Mouse (Mus musculus) MEL (cell line): Measurements from ENCODE around the gene Rp9. TPM values are rescaled to one million over a fixed set of nuclear protein-coding genes. Genes with fewer than 3 reads are reported as not detected.

Experiments
- DNase-seq: peaks from one replicate; pipeline ENCODE4 v3.0.0; 2011; ENCODE audit warnings: low read depth, low spot score
- H3K27ac ChIP-seq: 2 replicates; pipeline ENCODE4 v1.5.1; 2012; ENCODE audit warnings: low read depth, mild to moderate bottlenecking, control low read depth, low read length, moderate library complexity; ENCODE audit not compliant: control insufficient read depth
- H3K27me3 ChIP-seq, 2 experiments: fragments of 150-350 bp in 1 of 2; sonication (generic) in 1 of 2; 2 replicates each; pipeline ENCODE4 v1.6.1; 2012; ENCODE audit warnings: low read length in 2 of 2, mild to moderate bottlenecking in 2 of 2, improper control_type of control experiment in 1 of 2, moderate library complexity in 1 of 2; ENCODE audit not compliant: insufficient read depth in 2 of 2, control insufficient read depth in 1 of 2
- H3K36me3 ChIP-seq, 2 experiments: 2 replicates each; pipeline ENCODE4 v1.6.1; 2012 to 2014; ENCODE audit warnings: low read length in 2 of 2, improper control_type of control experiment in 1 of 2, inconsistent platforms in 1 of 2, mild to moderate bottlenecking in 1 of 2; ENCODE audit not compliant: insufficient read depth in 2 of 2, control insufficient read depth in 1 of 2
- H3K4me1 ChIP-seq, 2 experiments: fragments of 150-350 bp in 1 of 2; sonication (generic) in 1 of 2; 2 replicates each; pipeline ENCODE4 v1.6.1; 2012; ENCODE audit warnings: low read length in 2 of 2, improper control_type of control experiment in 1 of 2, mild to moderate bottlenecking in 1 of 2; ENCODE audit not compliant: insufficient read depth in 2 of 2, control insufficient read depth in 1 of 2
- H3K4me3 ChIP-seq, 2 experiments: fragments of 150-350 bp in 1 of 2; sonication (generic) in 1 of 2; 2 replicates each; pipeline ENCODE4 v1.5.1; 2012; ENCODE audit warnings: low read depth in 2 of 2, low read length in 2 of 2, mild to moderate bottlenecking in 2 of 2, moderate library complexity in 2 of 2, control low read depth in 1 of 2, improper control_type of control experiment in 1 of 2; ENCODE audit not compliant: control insufficient read depth in 1 of 2, insufficient read depth in 1 of 2
- H3K79me2 ChIP-seq: 2 replicates; pipeline ENCODE4 v1.6.1; 2012; ENCODE audit warnings: mild to moderate bottlenecking, low read length, moderate library complexity; ENCODE audit not compliant: control insufficient read depth, poor library complexity, insufficient read depth
- H3K9ac ChIP-seq: 2 replicates; pipeline ENCODE4 v1.6.1; 2012; ENCODE audit warnings: low read depth, mild to moderate bottlenecking, control low read depth, low read length, moderate library complexity; ENCODE audit not compliant: control insufficient read depth, poor library complexity, severe bottlenecking
- H3K9me3 ChIP-seq: fragments of 150-350 bp; sonication (generic); replicated peaks from 2 replicates; pipeline ENCODE4 v1.6.1; 2012; ENCODE audit warnings: mild to moderate bottlenecking, low read length, improper control_type of control experiment, moderate library complexity; ENCODE audit not compliant: insufficient read depth
- BHLHE40 ChIP-seq: IDR thresholded peaks from 2 replicates; pipeline ENCODE4 v1.6.1; 2012; ENCODE audit warnings: low read depth, mild to moderate bottlenecking, inconsistent platforms, low read length, improper control_type of control experiment, borderline replicate concordance
- CHD1 ChIP-seq: IDR thresholded peaks from 2 replicates; pipeline ENCODE4 v1.6.1; 2012; ENCODE audit warnings: low read depth, mild to moderate bottlenecking, inconsistent platforms, low read length, improper control_type of control experiment
- CTCF ChIP-seq, 3 experiments: IDR thresholded peaks in 2 of 3; conservative IDR thresholded peaks in 1 of 3; 2 replicates each; pipeline ENCODE4 v1.5.1; 2011 to 2012; ENCODE audit warnings: low read length in 3 of 3, low read depth in 2 of 3, mild to moderate bottlenecking in 2 of 3, improper control_type of control experiment in 1 of 3, inconsistent platforms in 1 of 3, mixed read lengths in 1 of 3, moderate library complexity in 1 of 3; ENCODE audit not compliant: control insufficient read depth in 1 of 3, insufficient read depth in 1 of 3, poor library complexity in 1 of 3, severe bottlenecking in 1 of 3
- ELF1 ChIP-seq: IDR thresholded peaks from 2 replicates; pipeline ENCODE4 v1.6.1; 2014; ENCODE audit warnings: low read depth, mild to moderate bottlenecking, inconsistent platforms, low read length, improper control_type of control experiment, moderate library complexity
- HCFC1 ChIP-seq: IDR thresholded peaks from 2 replicates; pipeline ENCODE4 v1.6.1; 2012; ENCODE audit warnings: low read depth, mild to moderate bottlenecking, inconsistent platforms, low read length, improper control_type of control experiment, moderate library complexity
- JUND ChIP-seq: IDR thresholded peaks from 2 replicates; pipeline ENCODE4 v1.6.1; 2011; ENCODE audit warnings: low read depth, mild to moderate bottlenecking, improper control_type of control experiment, low read length
- MAZ ChIP-seq: IDR thresholded peaks from 2 replicates; pipeline ENCODE4 v1.6.1; 2012; ENCODE audit warnings: low read depth, mild to moderate bottlenecking, inconsistent platforms, low read length, improper control_type of control experiment
- MXI1 ChIP-seq: IDR thresholded peaks from 2 replicates; pipeline ENCODE4 v1.6.1; 2011; ENCODE audit warnings: mild to moderate bottlenecking, low read depth, low read length, improper control_type of control experiment
- MYB ChIP-seq: IDR thresholded peaks from 2 replicates; pipeline ENCODE4 v1.6.1; 2011; ENCODE audit warnings: mild to moderate bottlenecking, low read depth, low read length, improper control_type of control experiment
- NRF1 ChIP-seq: IDR thresholded peaks from 2 replicates; pipeline ENCODE4 v1.6.1; 2014; ENCODE audit warnings: low read depth, mild to moderate bottlenecking, inconsistent platforms, low read length, improper control_type of control experiment, moderate library complexity; ENCODE audit not compliant: poor library complexity, insufficient read depth, severe bottlenecking
- POLR2A ChIP-seq, 2 experiments: IDR thresholded peaks; 2 replicates each; pipeline ENCODE4 v1.6.1; 2011 to 2012; ENCODE audit warnings: low read length in 2 of 2, mild to moderate bottlenecking in 2 of 2, control low read depth in 1 of 2, improper control_type of control experiment in 1 of 2, low read depth in 1 of 2, moderate library complexity in 1 of 2; ENCODE audit not compliant: control insufficient read depth in 1 of 2, insufficient read depth in 1 of 2, poor library complexity in 1 of 2
- POLR2AphosphoS2 ChIP-seq: IDR thresholded peaks from 2 replicates; pipeline ENCODE4 v1.6.1; 2011; ENCODE audit warnings: low read length, improper control_type of control experiment
- RAD21 ChIP-seq: IDR thresholded peaks from 2 replicates; pipeline ENCODE4 v1.6.1; 2011; ENCODE audit warnings: mild to moderate bottlenecking, low read depth, low read length, improper control_type of control experiment
- RCOR1 ChIP-seq: IDR thresholded peaks from 2 replicates; pipeline ENCODE4 v1.6.1; 2012; ENCODE audit warnings: low read depth, mild to moderate bottlenecking, inconsistent platforms, low read length, improper control_type of control experiment
- SIN3A ChIP-seq: IDR thresholded peaks from 2 replicates; pipeline ENCODE4 v1.6.1; 2012; ENCODE audit warnings: low read length, improper control_type of control experiment, inconsistent platforms
- SMC3 ChIP-seq: IDR thresholded peaks from 2 replicates; pipeline ENCODE4 v1.6.1; 2011; ENCODE audit warnings: low read depth, low read length, improper control_type of control experiment
- UBTF ChIP-seq: IDR thresholded peaks from 2 replicates; pipeline ENCODE4 v1.6.1; 2012; ENCODE audit warnings: low read depth, mild to moderate bottlenecking, inconsistent platforms, low read length, improper control_type of control experiment, moderate library complexity, borderline replicate concordance; ENCODE audit not compliant: insufficient read depth
- USF2 ChIP-seq, 2 experiments: IDR thresholded peaks; 2 replicates each; pipeline ENCODE4 v1.6.1; 2011 to 2012; ENCODE audit warnings: improper control_type of control experiment in 2 of 2, low read length in 2 of 2, borderline replicate concordance in 1 of 2, inconsistent platforms in 1 of 2, low read depth in 1 of 2, mild to moderate bottlenecking in 1 of 2; ENCODE audit not compliant: insufficient read depth in 1 of 2
- ZNF384 ChIP-seq: IDR thresholded peaks from 2 replicates; pipeline ENCODE4 v1.6.1; 2012; ENCODE audit warnings: low read depth, mild to moderate bottlenecking, inconsistent platforms, low read length, improper control_type of control experiment
- polyA plus RNA-seq, 2 experiments: library from polyadenylated mRNA; stranded (reverse) in 1 of 2; unstranded in 1 of 2; fragments of >175 nt in 1 of 2; fragments of >200 nt in 1 of 2; gene quantifications; 2 replicates each; pipeline versions ENCODE4 v1.2.1 to v1.2.4; 2012; ENCODE audit warnings: low replicate concordance in 2 of 2, low read depth in 1 of 2; ENCODE audit not compliant: insufficient read length in 2 of 2, insufficient read depth in 1 of 2, missing spikeins in 1 of 2
- total RNA-seq: library from RNA; depleted of rRNA; stranded (reverse); fragments of 300-350 nt; gene quantifications from 2 replicates; pipeline ENCODE4 v1.2.3, GENCODE M21; 2012

Gene Rp9
- total and polyA plus RNA-seq, 3 experiments: 225 to 417 (median 405) TPM

DNA sequence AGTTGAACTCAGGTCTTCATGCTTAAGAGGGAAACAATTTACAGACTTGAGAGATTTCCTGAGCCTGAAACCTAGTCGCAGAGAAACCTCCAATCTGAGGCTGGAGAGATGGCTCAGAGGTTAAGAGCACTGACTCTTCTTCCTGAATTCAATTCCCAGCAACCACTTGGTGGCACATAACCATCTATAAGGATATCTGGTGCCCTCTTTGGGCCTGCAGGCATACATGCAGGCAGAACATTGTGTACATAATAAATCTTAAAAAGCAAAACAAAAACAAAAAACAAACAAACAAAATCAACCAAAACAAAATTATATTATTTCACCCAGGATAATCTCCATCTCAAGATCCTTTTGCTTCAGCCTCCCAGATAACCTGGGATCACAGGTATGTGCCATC lies 30.7 kb downstream of the Rp9 start:
- H3K27ac ChIP-seq: no peak overlapping the region
- 0 out of 4 replicates have a peak, but pooled peaks cover 0 to 3% of the 10 kb centered on the region in 2 experiments for H3K4me1 ChIP-seq
- H3K9ac ChIP-seq: no peak overlapping the region
- H3K4me3 ChIP-seq: no peak overlapping the region
- TF ChIP-seq MYB: no peak
- TF ChIP-seq RAD21: peak; percentile 65
- no peak for TF ChIP-seq RCOR1
- peak; percentile 40 for TF ChIP-seq SMC3
- peak in 2 of 3 experiments; percentile 22 to 68; a peak in 2 of 6 replicates for TF ChIP-seq CTCF (IDR thresholded peaks at IDR 0.05 in 2 of 3, conservative IDR thresholded peaks at IDR 0.05 in 1 of 3; ENCODE audit: control insufficient read depth in 1 of 3, insufficient read depth in 1 of 3, low read depth in 2 of 3, low read length in 3 of 3, poor library complexity in 1 of 3, severe bottlenecking in 1 of 3)
- peak; percentile 50 for DNase-seq
- no peaks in the 10 kb centered on the region for H3K79me2 ChIP-seq
- H3K36me3 ChIP-seq: no peaks in the 10 kb centered on the region
- no peaks in the 10 kb centered on the region for H3K9me3 ChIP-seq
- no peaks in the 10 kb centered on the region for H3K27me3 ChIP-seq

DNA sequence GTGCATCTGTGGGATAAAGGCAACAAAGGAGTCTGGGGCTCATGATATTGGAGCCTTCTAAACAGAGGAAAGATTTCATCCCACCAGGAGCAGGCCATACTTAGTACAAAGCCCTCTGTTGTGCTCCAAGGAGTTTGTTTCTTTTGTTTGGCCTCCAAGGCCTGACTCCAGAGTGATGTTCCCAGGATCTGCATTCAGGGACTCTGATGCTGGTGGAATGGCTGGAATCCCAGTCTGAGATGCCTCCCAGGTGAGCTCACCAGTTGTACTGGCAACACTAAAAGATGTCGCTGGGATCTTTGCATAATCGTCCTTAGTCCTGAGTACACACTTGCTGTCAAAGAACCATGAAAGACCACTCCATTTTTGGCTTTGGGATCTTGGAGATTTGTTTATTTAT lies 35.4 kb downstream of the Rp9 start:
- TF ChIP-seq ELF1: no peak
- no peak for TF ChIP-seq BHLHE40
- TF ChIP-seq NRF1: no peak
- TF ChIP-seq USF2 (IDR thresholded peaks at IDR 0.05; ENCODE audit: borderline replicate concordance in 1 of 2, insufficient read depth in 1 of 2, low read depth in 1 of 2, low read length in 2 of 2): no peak
- no peak for TF ChIP-seq MXI1
- TF ChIP-seq SMC3: no peak
- TF ChIP-seq MAZ: no peak
- TF ChIP-seq CHD1: no peak
- TF ChIP-seq JUND: no peak
- TF ChIP-seq ZNF384: no peak
- TF ChIP-seq POLR2AphosphoS2: no peak
- no peak for TF ChIP-seq POLR2A (IDR thresholded peaks at IDR 0.05; ENCODE audit: control insufficient read depth in 1 of 2, insufficient read depth in 1 of 2, low read depth in 1 of 2, low read length in 2 of 2, poor library complexity in 1 of 2)
- no peak for TF ChIP-seq UBTF
- no peak for TF ChIP-seq HCFC1
- no peak for TF ChIP-seq SIN3A
- no peak for TF ChIP-seq RCOR1
- Histone ChIP-seq H3K9ac (no peak overlapping the region), H3K79me2 (no peaks in the 10 kb centered on the region), H3K27ac (no peak overlapping the region), H3K36me3 (peaks cover 0 to 17% of the 10 kb centered on the region in 2 experiments; a peak in 2 of 4 replicates), H3K27me3 (no peaks in the 10 kb centered on the region), H3K4me3 (no peak overlapping the region), H3K9me3 (no peaks in the 10 kb centered on the region), H3K4me1 (peaks cover 12% of the 10 kb centered on the region in 2 experiments)
- no peak for DNase-seq
